ENCODE assay signal across 8 mouse cellular contexts in genomic region chr14:68934611-68935302, GRCm38 (mm10).
DNase-seq lines count a peak whose midpoint lies in the region; ATAC-seq and TF ChIP-seq lines count a peak whose summit lies in the region.

No protein-coding gene starts in this region.

- H3K9ac ChIP-seq in heart, postnatal 0 days (replicated peaks; ENCODE audit: low read depth, low read length) = no peak overlapping the region

- TF ChIP-seq CTCF in heart, postnatal 0 days (IDR thresholded peaks at IDR 0.05; ENCODE audit: low read depth) = no peak

- WGBS in heart, postnatal 0 days = 30% methylated on average over 12 of the region's 12 CpGs

- DNase-seq in 3T3-L1 (ENCODE audit: low read depth, low spot score) = peak; percentile 15
- DNase-seq in brain, embryonic 18.5 days (ENCODE audit: low read depth, low spot score) = peak; percentile 36
- no peak for DNase-seq in heart, postnatal 0 days (ENCODE audit: low spot score)
- peak; percentile 85 for DNase-seq in layer of hippocampus, adult 9-11 months
- DNase-seq in adrenal gland, postnatal 4 days (ENCODE audit: low spot score in 2 of 2) = no peak
- DNase-seq in spleen, postnatal 10 days (ENCODE audit: low spot score in 2 of 2) = no peak
- no peak for DNase-seq in gastrocnemius, postnatal 10 days

- peak overlapping the region; percentile 26; the same call in 1 of the 2 replicates for H3K4me2 ChIP-seq in heart, postnatal 0 days (ENCODE audit: low read depth, low read length)
- peak overlapping the region; percentile 48 for H3K4me2 ChIP-seq in myocyte (ENCODE audit: low read depth)

- TF ChIP-seq EP300 in heart, postnatal 0 days (IDR thresholded peaks at IDR 0.05; ENCODE audit: low read depth) = no peak

- no peak for ATAC-seq in heart, postnatal 0 days (ENCODE audit: insufficient read depth, low read depth)

- H3K4me1 ChIP-seq in heart, postnatal 0 days (ENCODE audit: control insufficient read depth, insufficient read depth) = 0 out of 2 replicates have a peak, but pooled peaks cover 3% of the 10 kb centered on the region

- H3K27ac ChIP-seq in heart, postnatal 0 days (ENCODE audit: low read depth) = no peak overlapping the region

- no peaks in the 10 kb centered on the region for H3K9me3 ChIP-seq in heart, postnatal 0 days (replicated peaks; ENCODE audit: control insufficient read depth, low read length)

- no peaks in the 10 kb centered on the region for H3K36me3 ChIP-seq in heart, postnatal 0 days (replicated peaks; ENCODE audit: control insufficient read depth, insufficient read depth, low read length)
- no peaks in the 10 kb centered on the region for H3K36me3 ChIP-seq in myocyte (ENCODE audit: control insufficient read depth, insufficient read depth)

- no peaks in the 10 kb centered on the region for H3K27me3 ChIP-seq in heart, postnatal 0 days (ENCODE audit: control insufficient read depth, insufficient read depth, low read length)
- H3K27me3 ChIP-seq in myocyte (ENCODE audit: control insufficient read depth, insufficient read depth, insufficient read length) = no peaks in the 10 kb centered on the region

- H3K4me3 ChIP-seq in heart, postnatal 0 days (ENCODE audit: low read depth, low read length) = no peak overlapping the region
- H3K4me3 ChIP-seq in myocyte = no peak overlapping the region

- H3ac ChIP-seq in myocyte (ENCODE audit: control insufficient read depth, insufficient read length) = no peak overlapping the region

- H3K79me2 ChIP-seq in myocyte (ENCODE audit: control insufficient read depth, insufficient read depth) = no peaks in the 10 kb centered on the region

- no peak for TF ChIP-seq POLR2A in myocyte (IDR thresholded peaks at IDR 0.05; ENCODE audit: insufficient read length, low read depth)

TF ChIP-seq in myocyte, 11 proteins besides CTCF, POLR2A, EP300 and RAD21:
- TF ChIP-seq USF1 (IDR thresholded peaks at IDR 0.05; ENCODE audit: low read depth) = no peak
- TF ChIP-seq REST (IDR thresholded peaks at IDR 0.05; ENCODE audit: insufficient read depth, insufficient read length) = no peak
- TF ChIP-seq CEBPB (IDR thresholded peaks at IDR 0.05; ENCODE audit: insufficient read depth, poor library complexity, severe bottlenecking) = no peak
- TF ChIP-seq MAX (IDR thresholded peaks at IDR 0.05; ENCODE audit: low read depth) = no peak
- TF ChIP-seq MYOD1 (IDR thresholded peaks at IDR 0.05; ENCODE audit: control insufficient read depth in 1 of 3, insufficient read length in 2 of 3, low read depth in 2 of 3) = peak in 2 of 3 experiments; percentile 64 to 85
- TF ChIP-seq SRF (IDR thresholded peaks at IDR 0.05; ENCODE audit: control insufficient read depth, insufficient read length, low read depth) = no peak
- peak in 2 of 3 experiments; percentile 40 to 80 for TF ChIP-seq MYOG (IDR thresholded peaks at IDR 0.05; ENCODE audit: control insufficient read depth in 1 of 3, insufficient read depth in 1 of 3, insufficient read length in 2 of 3, low read depth in 2 of 3)
- no peak for TF ChIP-seq E2F4 (IDR thresholded peaks at IDR 0.05; ENCODE audit: insufficient read depth)
- TF ChIP-seq TCF12 (IDR thresholded peaks at IDR 0.05; ENCODE audit: insufficient read depth, poor library complexity, severe bottlenecking) = peak; percentile 65
- TF ChIP-seq POLR2AphosphoS2 (IDR thresholded peaks at IDR 0.05; ENCODE audit: insufficient read length, low read depth) = no peak
- TF ChIP-seq TCF3 (IDR thresholded peaks at IDR 0.05; ENCODE audit: insufficient read length, low read depth) = peak; percentile 91

Comparison
In these comparisons a context has a peak if more than half of its experiments do, and no peak if none do; other contexts are left out.
1. DNase-seq: peak in 3T3-L1 (single experiment), brain, embryonic 18.5 days (single experiment) and layer of hippocampus, adult 9-11 months (single experiment); none in heart, postnatal 0 days (single experiment), adrenal gland, postnatal 4 days (0 of 2), spleen, postnatal 10 days (0 of 2) and gastrocnemius, postnatal 10 days (single experiment).